Mouse (Mus musculus): ENCODE data around the gene Sptb. TPM values are rescaled to one million over a fixed set of nuclear protein-coding genes. Genes with fewer than 3 reads are reported as not detected.

Sptb gene
- polyA plus RNA-seq, 1 experiment = 18.9 TPM

GRCm38 (mm10) chr12:76589531-76589930 lies 120.8 kb downstream of the Sptb start:
- H3K27ac ChIP-seq (ENCODE audit: insufficient read depth, low read length) = no peak overlapping the region
- H3K27me3 ChIP-seq (ENCODE audit: control insufficient read depth, insufficient read depth, low read length) = no peaks in the 10 kb centered on the region
- H3K4me1 ChIP-seq (ENCODE audit: control insufficient read depth, insufficient read depth, insufficient read length) = no peaks in the 10 kb centered on the region; the same call in 1 of the 2 replicates
- no peak for DNase-seq (ENCODE audit: low read depth in 1 of 2, low spot score in 2 of 2)
- no peaks in the 10 kb centered on the region for H3K36me3 ChIP-seq (ENCODE audit: control insufficient read depth, insufficient read depth, low read length)
- TF ChIP-seq POLR2A (IDR thresholded peaks at IDR 0.05; ENCODE audit: low read depth, low read length) = no peak
- no peak for TF ChIP-seq CTCF (IDR thresholded peaks at IDR 0.05; ENCODE audit: extremely low read depth, insufficient read depth, insufficient read length, insufficient replicate concordance)
- no peak overlapping the region for H3K4me3 ChIP-seq (ENCODE audit: extremely low read depth, insufficient read depth, insufficient read length)
- WGBS = 73% methylated on average over 6 of the region's 6 CpGs

GRCm38 (mm10) chr12:76587357-76587756 lies 123.0 kb downstream of the Sptb start:
- no peak for TF ChIP-seq POLR2A (IDR thresholded peaks at IDR 0.05; ENCODE audit: low read depth, low read length)
- no peak for TF ChIP-seq CTCF (IDR thresholded peaks at IDR 0.05; ENCODE audit: extremely low read depth, insufficient read depth, insufficient read length, insufficient replicate concordance)
- Histone ChIP-seq H3K36me3 (ENCODE audit: control insufficient read depth, insufficient read depth, low read length) (no peaks in the 10 kb centered on the region), H3K27ac (ENCODE audit: insufficient read depth, low read length) (no peak overlapping the region), H3K4me3 (ENCODE audit: extremely low read depth, insufficient read depth, insufficient read length) (no peak overlapping the region), H3K27me3 (ENCODE audit: control insufficient read depth, insufficient read depth, low read length) (no peaks in the 10 kb centered on the region), H3K4me1 (ENCODE audit: control insufficient read depth, insufficient read depth, insufficient read length) (no peaks in the 10 kb centered on the region)
- 89% methylated on average over 11 of the region's 11 CpGs for WGBS
- no peak for DNase-seq (ENCODE audit: low read depth in 1 of 2, low spot score in 2 of 2)

- no peaks in the 10 kb centered on the region for H3K36me3 ChIP-seq (ENCODE audit: control insufficient read depth, insufficient read depth, low read length)
- no peak overlapping the region for H3K4me3 ChIP-seq (ENCODE audit: extremely low read depth, insufficient read depth, insufficient read length)
- H3K27me3 ChIP-seq (ENCODE audit: control insufficient read depth, insufficient read depth, low read length) = no peaks in the 10 kb centered on the region
- DNase-seq (ENCODE audit: low read depth in 1 of 2, low spot score in 2 of 2) = no peak
- H3K4me1 ChIP-seq (ENCODE audit: control insufficient read depth, insufficient read depth, insufficient read length) = no peaks in the 10 kb centered on the region
- no peak for TF ChIP-seq POLR2A (IDR thresholded peaks at IDR 0.05; ENCODE audit: low read depth, low read length)
- no peak for TF ChIP-seq CTCF (IDR thresholded peaks at IDR 0.05; ENCODE audit: extremely low read depth, insufficient read depth, insufficient read length, insufficient replicate concordance)
- no peak overlapping the region for H3K27ac ChIP-seq (ENCODE audit: insufficient read depth, low read length)
Measured at GRCm38 (mm10) chr12:76585028-76585427, 125.3 kb downstream of the Sptb start.

GRCm38 (mm10) chr12:76583454-76583853 lies 126.9 kb downstream of the Sptb start:
- no peak for DNase-seq (ENCODE audit: low read depth in 1 of 2, low spot score in 2 of 2)
- no peak overlapping the region for H3K27ac ChIP-seq (ENCODE audit: insufficient read depth, low read length)
- H3K4me3 ChIP-seq (ENCODE audit: extremely low read depth, insufficient read depth, insufficient read length) = no peak overlapping the region
- H3K36me3 ChIP-seq (ENCODE audit: control insufficient read depth, insufficient read depth, low read length) = no peaks in the 10 kb centered on the region
- WGBS = 93% methylated on average over 7 of the region's 7 CpGs
- TF ChIP-seq CTCF (IDR thresholded peaks at IDR 0.05; ENCODE audit: extremely low read depth, insufficient read depth, insufficient read length, insufficient replicate concordance) (no peak), POLR2A (IDR thresholded peaks at IDR 0.05; ENCODE audit: low read depth, low read length) (no peak)
- no peaks in the 10 kb centered on the region for H3K27me3 ChIP-seq (ENCODE audit: control insufficient read depth, insufficient read depth, low read length)
- no peaks in the 10 kb centered on the region for H3K4me1 ChIP-seq (ENCODE audit: control insufficient read depth, insufficient read depth, insufficient read length)

GRCm38 (mm10) chr12:76582841-76583240 lies 127.5 kb downstream of the Sptb start:
- no peak overlapping the region for H3K27ac ChIP-seq (ENCODE audit: insufficient read depth, low read length)
- H3K4me1 ChIP-seq (ENCODE audit: control insufficient read depth, insufficient read depth, insufficient read length) = no peaks in the 10 kb centered on the region
- no peak for DNase-seq (ENCODE audit: low read depth in 1 of 2, low spot score in 2 of 2)
- no peak for TF ChIP-seq CTCF (IDR thresholded peaks at IDR 0.05; ENCODE audit: extremely low read depth, insufficient read depth, insufficient read length, insufficient replicate concordance)
- no peak for TF ChIP-seq POLR2A (IDR thresholded peaks at IDR 0.05; ENCODE audit: low read depth, low read length)
- H3K4me3 ChIP-seq (ENCODE audit: extremely low read depth, insufficient read depth, insufficient read length) = no peak overlapping the region
- H3K36me3 ChIP-seq (ENCODE audit: control insufficient read depth, insufficient read depth, low read length) = peaks cover under 1% of the 10 kb centered on the region
- H3K27me3 ChIP-seq (ENCODE audit: control insufficient read depth, insufficient read depth, low read length) = no peaks in the 10 kb centered on the region
- 23% methylated on average over 6 of the region's 6 CpGs for WGBS

GRCm38 (mm10) chr12:76582139-76582538 lies 128.2 kb downstream of the Sptb start:
- TF ChIP-seq CTCF (IDR thresholded peaks at IDR 0.05; ENCODE audit: extremely low read depth, insufficient read depth, insufficient read length, insufficient replicate concordance) = no peak
- TF ChIP-seq POLR2A (IDR thresholded peaks at IDR 0.05; ENCODE audit: low read depth, low read length) = no peak
- whole genome bisulfite sequencing = 90% methylated on average over 3 of the region's 3 CpGs
- H3K36me3 ChIP-seq (ENCODE audit: control insufficient read depth, insufficient read depth, low read length) = peaks cover 5% of the 10 kb centered on the region
- no peaks in the 10 kb centered on the region for H3K27me3 ChIP-seq (ENCODE audit: control insufficient read depth, insufficient read depth, low read length)
- no peak for DNase-seq (ENCODE audit: low read depth in 1 of 2, low spot score in 2 of 2)
- H3K27ac ChIP-seq (ENCODE audit: insufficient read depth, low read length) = no peak overlapping the region
- H3K4me1 ChIP-seq (ENCODE audit: control insufficient read depth, insufficient read depth, insufficient read length) = no peaks in the 10 kb centered on the region
- H3K4me3 ChIP-seq (ENCODE audit: extremely low read depth, insufficient read depth, insufficient read length) = no peak overlapping the region

- TF ChIP-seq POLR2A (IDR thresholded peaks at IDR 0.05; ENCODE audit: low read depth, low read length) (no peak), CTCF (IDR thresholded peaks at IDR 0.05; ENCODE audit: extremely low read depth, insufficient read depth, insufficient read length, insufficient replicate concordance) (no peak)
- H3K27ac ChIP-seq (ENCODE audit: insufficient read depth, low read length) = no peak overlapping the region
- H3K36me3 ChIP-seq (ENCODE audit: control insufficient read depth, insufficient read depth, low read length) = peaks cover 18% of the 10 kb centered on the region
- 100% methylated on average over 1 of the region's 1 CpGs for WGBS
- H3K4me3 ChIP-seq (ENCODE audit: extremely low read depth, insufficient read depth, insufficient read length) = no peak overlapping the region
- no peaks in the 10 kb centered on the region for H3K4me1 ChIP-seq (ENCODE audit: control insufficient read depth, insufficient read depth, insufficient read length)
- no peak for DNase-seq (ENCODE audit: low read depth in 1 of 2, low spot score in 2 of 2)
- H3K27me3 ChIP-seq (ENCODE audit: control insufficient read depth, insufficient read depth, low read length) = no peaks in the 10 kb centered on the region
Measured at GRCm38 (mm10) chr12:76579806-76580205, 130.5 kb downstream of the Sptb start.

Data from spleen, adult 2 months (tissue).